Mouse (Mus musculus) olfactory bulb, adult 2 months (tissue): ENCODE results near the gene Rundc3a. TPM values are rescaled to one million over a fixed set of nuclear protein-coding genes. Genes with fewer than 3 reads are reported as not detected.

Source experiments
- H3K27ac ChIP-seq: fragments of 200-500 bp; 2 replicates; pipeline ENCODE4 v1.5.1; 2012; ENCODE audit warnings: low read depth, low read length; ENCODE audit not compliant: insufficient read depth
- H3K4me1 ChIP-seq: fragments of 200-500 bp; 2 replicates; pipeline ENCODE4 v1.6.1; 2012; ENCODE audit warnings: low read length; ENCODE audit not compliant: control insufficient read depth, insufficient read depth
- H3K4me3 ChIP-seq: fragments of 200-500 bp; 2 replicates; pipeline ENCODE4 v1.5.1; 2012; ENCODE audit warnings: mild to moderate bottlenecking, low read depth, low read length, moderate library complexity; ENCODE audit not compliant: insufficient read depth
- CTCF ChIP-seq: fragments of 200-500 bp; IDR thresholded peaks from 2 replicates; pipeline ENCODE4 v1.5.1; 2012; ENCODE audit warnings: low read depth, mild to moderate bottlenecking, low read length, moderate library complexity; ENCODE audit not compliant: insufficient read depth
- POLR2A ChIP-seq: fragments of 200-500 bp; IDR thresholded peaks from 2 replicates; pipeline ENCODE4 v1.6.1; 2012; ENCODE audit warnings: mild to moderate bottlenecking, low read depth, low read length, moderate library complexity; ENCODE audit not compliant: insufficient read depth
- WGBS: fragments of 180-500 bp; shearing (Covaris S2); methylation state at CpG from one replicate; pipeline ENCODE4 v1.1.7; 2018; 5-methylcytosine and 5-hydroxymethylcytosine counted together
- polyA plus RNA-seq: library from polyadenylated mRNA; stranded (reverse); fragments of >200 nt; gene quantifications from 2 replicates; pipeline ENCODE4 v1.2.4, GENCODE M21; 2012; ENCODE audit warnings: low replicate concordance; ENCODE audit not compliant: missing spikeins, insufficient read depth, insufficient read length

Gene Rundc3a
- polyA plus RNA-seq, 1 experiment: not detected

DNA sequence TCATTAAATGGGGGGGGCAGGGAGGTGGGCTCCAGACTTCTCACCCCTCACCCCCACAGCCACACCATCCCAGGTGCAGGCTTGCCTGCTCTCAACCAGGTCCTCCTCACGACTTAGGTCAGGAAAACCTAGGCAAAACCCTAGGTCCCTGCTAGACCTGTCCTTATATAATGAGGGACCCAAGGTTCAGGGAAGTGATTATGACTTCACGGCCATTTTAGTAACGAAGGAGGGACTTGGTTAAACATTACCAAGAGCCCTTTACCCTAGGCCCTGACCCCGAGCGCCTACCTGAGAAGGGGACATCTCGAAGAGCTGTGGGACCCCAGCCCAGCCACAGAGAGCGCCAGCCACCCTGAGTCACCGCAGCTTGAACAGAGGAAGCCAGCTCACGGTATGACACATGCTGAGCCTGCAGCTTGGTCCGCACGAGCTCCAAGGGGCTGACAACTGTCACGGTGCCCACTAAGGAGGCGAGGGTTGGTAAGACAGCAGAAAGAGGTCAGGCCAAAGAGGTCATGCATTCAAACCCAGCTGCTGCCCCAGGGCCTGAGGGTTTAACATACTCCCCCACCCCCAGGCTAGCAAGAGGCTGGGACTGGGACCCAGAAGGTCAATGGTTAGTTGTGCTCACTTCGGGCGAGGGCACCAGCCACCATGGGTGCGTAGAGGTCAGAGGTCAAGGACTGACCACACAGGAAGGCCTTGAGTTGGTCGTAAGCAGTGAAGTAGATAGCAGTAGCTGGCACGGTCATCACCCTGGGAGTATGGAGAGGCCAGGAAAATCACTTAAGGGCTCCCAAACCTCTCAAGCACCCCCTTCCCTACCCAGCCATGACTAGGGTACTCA is 11.2 kb downstream of the Rundc3a start:
- Histone ChIP-seq H3K4me3 (no peak overlapping the region), H3K27ac (no peak overlapping the region), H3K4me1 (peaks cover 41% of the 10 kb centered on the region)
- TF ChIP-seq CTCF (no peak), POLR2A (no peak)
- 73% methylated on average over 18 of the region's 18 CpGs for WGBS

DNA sequence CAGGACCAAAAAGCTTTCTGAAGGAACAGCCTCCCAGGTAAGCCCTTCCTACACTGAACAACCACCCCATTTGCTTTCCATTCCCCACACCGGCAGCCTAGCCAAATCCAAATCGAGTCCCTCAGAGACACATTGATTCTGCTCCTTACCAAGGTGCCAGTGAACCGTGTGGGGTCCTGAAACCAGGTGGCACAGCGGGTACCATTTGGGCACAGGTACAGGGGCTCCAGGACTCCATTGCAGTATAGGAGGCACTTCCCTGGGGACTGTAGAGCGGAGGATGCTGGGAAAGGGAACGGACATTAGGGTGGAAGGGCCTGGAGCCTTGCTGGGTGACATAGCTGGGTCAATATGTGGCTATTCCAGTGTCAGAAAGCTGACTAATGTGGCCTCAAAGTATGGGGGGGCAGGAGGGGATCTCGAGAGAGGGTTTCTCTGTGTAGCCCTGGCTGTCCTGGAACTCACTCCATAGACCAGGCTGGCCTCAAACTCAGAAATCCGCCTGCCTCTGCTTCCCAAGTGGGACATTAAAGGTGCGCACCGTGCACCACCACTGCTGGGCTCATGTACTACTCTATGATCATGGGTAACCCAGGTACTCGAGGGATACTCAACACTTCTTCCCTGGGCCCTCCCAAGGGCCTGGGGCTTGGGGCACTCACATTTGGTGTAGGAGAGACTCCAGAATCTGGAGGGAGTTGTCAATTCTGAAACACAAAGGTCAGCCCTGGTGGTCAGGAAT is 12.5 kb downstream of the Rundc3a start:
- no peak overlapping the region for H3K27ac ChIP-seq
- TF ChIP-seq CTCF (no peak), POLR2A (no peak)
- peaks cover 29% of the 10 kb centered on the region for H3K4me1 ChIP-seq
- peak overlapping the region; percentile 78; the same call in 1 of the 2 replicates for H3K4me3 ChIP-seq
- 85% methylated on average over 11 of the region's 11 CpGs for WGBS

DNA sequence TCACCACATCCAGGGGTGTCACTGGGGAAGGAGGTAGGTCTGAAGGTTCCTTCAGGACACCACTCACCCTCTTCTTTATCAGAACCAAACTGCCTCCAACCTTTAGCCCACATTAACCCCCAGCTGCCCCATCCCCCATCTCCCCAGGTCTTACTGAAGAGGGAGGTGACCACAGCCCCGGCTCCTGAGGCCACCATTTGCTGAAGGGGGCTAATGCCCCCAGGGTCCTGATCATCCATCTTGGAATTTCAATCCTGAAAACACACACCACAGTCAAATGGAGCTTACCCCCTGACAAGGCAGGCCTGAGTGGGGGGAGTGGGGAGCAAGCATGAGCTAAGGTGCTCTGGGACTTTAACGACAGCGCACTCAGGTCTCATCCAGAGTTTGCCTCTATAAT is 13.2 kb downstream of the Rundc3a start:
- no peak for TF ChIP-seq POLR2A
- no peak for TF ChIP-seq CTCF
- H3K4me3 ChIP-seq: peak overlapping the region; percentile 78
- 9% methylated on average over 3 of the region's 3 CpGs for WGBS
- H3K27ac ChIP-seq: peak overlapping the region; percentile 69; the same call in 1 of the 2 replicates
- H3K4me1 ChIP-seq: peaks cover 27% of the 10 kb centered on the region

DNA sequence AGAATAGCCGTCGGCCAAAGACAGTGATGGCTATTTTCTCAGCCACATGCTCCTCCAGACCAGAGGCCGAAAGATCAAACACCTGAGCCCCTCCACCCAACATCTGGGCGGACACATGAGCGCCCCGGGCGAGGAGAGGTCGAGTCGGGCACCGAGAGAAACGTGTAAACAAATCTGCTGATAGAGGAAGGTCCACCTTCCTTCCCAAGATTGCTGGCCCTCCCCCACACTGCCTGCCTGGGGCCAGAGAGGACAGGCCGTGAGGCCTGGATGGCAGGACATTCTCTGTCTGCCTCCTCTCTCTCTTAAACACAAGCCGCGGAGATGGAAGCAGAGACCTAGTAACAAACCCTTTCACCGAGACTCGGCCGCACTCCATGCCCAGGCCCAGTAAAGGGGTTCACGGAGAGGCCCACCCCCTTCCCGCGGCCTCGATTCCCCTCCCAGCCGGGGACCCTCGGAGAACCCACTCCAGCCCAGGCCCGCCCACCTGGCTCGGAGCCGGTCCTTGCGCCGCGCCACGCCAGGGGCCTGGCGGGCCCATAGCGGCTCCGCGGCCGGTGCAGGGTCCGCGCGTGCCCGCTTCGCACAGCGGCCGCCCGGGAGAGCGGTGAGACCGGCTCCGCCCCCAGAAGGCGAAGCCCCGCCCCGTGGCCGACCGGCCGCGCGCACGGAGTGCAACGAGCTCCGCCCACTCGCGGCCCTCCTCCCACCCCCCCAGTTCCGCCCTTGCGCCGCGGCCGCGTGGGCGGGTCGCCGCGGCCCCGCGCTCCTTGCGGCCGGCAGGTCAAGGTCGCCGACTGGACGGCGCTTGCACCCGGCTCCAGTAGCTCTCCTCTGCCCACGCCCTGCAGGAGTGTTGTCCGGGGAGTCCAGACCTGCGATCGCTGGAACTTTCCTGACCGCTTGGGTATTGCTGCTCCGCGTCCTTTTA is 14.0 kb downstream of the Rundc3a start:
- H3K4me1 ChIP-seq: peaks cover 25% of the 10 kb centered on the region
- no peak for TF ChIP-seq CTCF
- peak; percentile 76 for TF ChIP-seq POLR2A
- H3K4me3 ChIP-seq: peak overlapping the region; percentile 78
- WGBS: under 1% methylated on average over 83 of the region's 85 CpGs
- peak overlapping the region; percentile 80 for H3K27ac ChIP-seq

DNA sequence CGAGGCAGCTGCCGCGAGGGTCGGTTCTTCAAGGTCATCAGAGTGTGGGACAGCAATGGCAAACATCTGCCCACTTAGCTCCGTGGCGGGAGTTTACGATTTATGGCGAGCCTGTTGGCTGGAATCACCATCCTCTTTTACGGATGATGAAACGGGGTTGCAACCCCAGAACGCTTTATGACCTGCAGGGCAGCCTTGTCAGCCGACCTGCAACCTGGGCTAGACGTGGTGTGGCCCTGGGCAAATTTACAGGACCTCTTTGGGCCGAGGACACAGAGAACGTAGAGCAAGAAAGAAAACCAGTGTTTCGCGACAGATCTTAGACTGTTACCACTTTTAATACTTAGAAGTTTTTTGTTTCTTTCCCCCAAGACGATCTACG is 14.6 kb downstream of the Rundc3a start, which contains the start of gene Slc25a39:
Gene Slc25a39, minus strand, starts transcription at position 113 of the 382 bp plus-strand sequence.
- Histone ChIP-seq H3K4me1 (peaks cover 25% of the 10 kb centered on the region), H3K4me3 (peak within 1 kb of the TSS; percentile 78), H3K27ac (peak within 1 kb of the TSS; percentile 80)
- WGBS: under 1% methylated on average over 19 of the region's 19 CpGs
- TF ChIP-seq CTCF (no peak), POLR2A (no peak)

DNA sequence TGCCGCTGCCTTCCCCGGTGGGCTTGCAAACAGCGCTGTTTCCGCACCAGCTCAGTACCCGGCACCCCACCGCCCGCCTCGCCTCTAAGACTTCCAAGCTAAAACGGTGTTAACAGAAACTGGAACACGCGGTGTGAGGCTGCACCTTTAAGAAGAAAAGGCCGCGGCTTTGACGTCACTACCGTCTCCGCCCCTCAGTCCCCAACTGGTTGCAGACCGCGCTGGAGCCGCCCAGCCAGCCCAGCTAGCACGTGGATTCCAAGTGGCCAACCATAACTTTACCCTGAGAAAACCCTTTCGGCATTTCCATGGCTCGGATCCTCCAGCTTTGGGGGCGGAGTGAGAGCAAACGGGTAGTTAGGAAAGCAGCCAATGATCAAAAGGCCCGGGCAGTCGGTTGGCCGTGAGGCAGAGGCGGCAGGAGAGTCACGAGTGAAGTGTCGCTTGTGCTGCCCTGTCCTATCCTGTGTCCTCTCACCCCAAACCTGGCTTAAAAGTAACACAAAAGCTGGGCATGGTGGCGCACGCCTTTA is 15.2 kb downstream of the Rundc3a start:
- TF ChIP-seq POLR2A: no peak; the same call in 1 of the 2 replicates
- no peak for TF ChIP-seq CTCF
- WGBS: under 1% methylated on average over 32 of the region's 32 CpGs
- peaks cover 25% of the 10 kb centered on the region for H3K4me1 ChIP-seq
- peak overlapping the region; percentile 78 for H3K4me3 ChIP-seq
- 0 out of 2 replicates have a peak overlapping the region, but pooled peaks have one; percentile 28 for H3K27ac ChIP-seq

GRCm38 (mm10) chr11:102408888-102409794 is 15.9 kb downstream of the Rundc3a start:
- WGBS: 41% methylated on average over 15 of the region's 15 CpGs
- Histone ChIP-seq H3K4me1 (peaks cover 25% of the 10 kb centered on the region), H3K27ac (no peak overlapping the region), H3K4me3 (peak overlapping the region; percentile 24)
- TF ChIP-seq POLR2A (no peak), CTCF (no peak)
